Mouse (Mus musculus) kidney, adult 11 months (tissue): ENCODE measurements around the gene Fbll1.
"Not testable (repeated sequence)": the region's sequence is repeated elsewhere in the genome, so short reads cannot be mapped to it uniquely, and the experiment has no call there.

Source experiments
- DNase-seq: peaks from one replicate; pipeline ENCODE4 v3.0.0; 2022

Gene Fbll1

GRCm38 (mm10) chr11:35798874-35799273, at the start of gene Fbll1:
Fbll1 (minus strand) TSS chr11:35798884.
- DNase-seq: no peak

- no peak for DNase-seq
Observed at GRCm38 (mm10) chr11:35844299-35844698, 45.6 kb upstream of the Fbll1 start.

- not testable (repeated sequence) for DNase-seq
Observed at GRCm38 (mm10) chr11:35842560-35842959, 43.9 kb upstream of the Fbll1 start.

DNA sequence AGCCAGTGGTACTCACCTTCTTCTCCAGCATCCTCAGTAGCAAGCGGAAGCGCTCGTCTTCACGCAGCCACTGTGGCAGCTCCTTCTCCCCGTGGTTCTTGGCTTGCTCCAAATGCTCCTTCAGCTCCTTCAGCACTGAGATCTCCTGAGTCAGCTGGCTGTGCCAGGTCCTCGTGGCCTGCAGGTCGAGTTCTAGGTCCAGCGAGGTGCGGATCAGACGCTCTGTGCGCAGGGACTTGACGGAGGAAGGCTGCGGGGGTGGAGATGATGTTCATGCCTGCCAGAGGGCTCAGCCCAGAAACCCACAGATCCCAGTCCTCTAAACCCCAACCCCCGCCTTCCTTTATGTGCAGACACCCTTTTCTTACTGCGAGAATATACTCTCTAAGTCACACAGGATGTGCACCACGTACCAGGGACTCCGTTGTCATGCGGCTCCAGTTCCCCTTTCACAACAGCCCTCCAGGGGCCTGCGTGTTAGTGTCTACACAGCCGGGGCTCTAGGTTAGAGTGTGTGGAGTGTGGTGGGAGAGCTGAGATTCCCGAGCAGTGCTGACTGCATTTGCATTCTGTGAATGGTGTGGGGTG, 43.1 kb upstream of the Fbll1 start:
- DNase-seq: no peak

DNA sequence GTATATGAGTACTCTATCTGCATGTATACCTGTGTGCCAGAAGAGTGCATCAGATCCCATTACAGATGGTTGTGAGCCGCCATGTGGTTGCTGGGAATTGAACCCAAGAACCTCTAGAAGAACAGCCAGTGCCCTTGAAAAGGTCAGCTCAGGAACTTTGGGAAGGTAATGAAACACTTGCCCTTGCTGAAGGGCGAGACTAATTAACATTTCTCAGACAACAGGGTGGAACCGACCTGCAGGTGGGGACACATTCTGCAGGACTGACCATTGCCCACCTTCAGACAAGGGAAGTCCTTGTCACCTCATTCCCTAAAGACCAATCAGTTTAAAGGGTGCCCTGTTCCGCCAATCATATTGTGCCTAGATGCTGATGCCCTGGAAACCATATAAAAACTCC, 42.1 kb upstream of the Fbll1 start:
- DNase-seq: not testable (repeated sequence)

DNA sequence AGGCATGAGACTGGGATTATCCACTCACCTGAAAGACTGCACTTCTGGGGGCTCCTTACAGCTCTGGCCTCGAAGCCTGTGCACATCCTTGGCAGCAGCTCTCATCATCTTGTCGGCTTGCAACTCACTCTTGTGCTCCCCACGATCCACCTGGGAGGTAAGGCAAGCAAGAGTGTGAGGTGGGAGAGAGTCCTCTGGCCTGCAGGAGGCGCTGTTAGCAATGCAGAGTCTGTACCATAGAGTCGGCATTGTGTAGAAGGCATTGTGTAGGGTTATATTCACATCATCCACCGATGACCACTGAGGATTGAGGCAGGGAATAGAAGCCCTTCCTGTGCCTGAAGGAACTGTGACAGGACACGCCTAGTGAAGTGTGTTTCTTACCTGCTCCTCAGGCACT, 41.6 kb upstream of the Fbll1 start:
- no peak for DNase-seq

GRCm38 (mm10) chr11:35838345-35839338, 40.0 kb upstream of the Fbll1 start:
- DNase-seq: peak; percentile 82

GRCm38 (mm10) chr11:35837156-35838126, 38.8 kb upstream of the Fbll1 start:
- no peak for DNase-seq

- peak; percentile 90 for DNase-seq
Observed at GRCm38 (mm10) chr11:35834022-35834760, 35.5 kb upstream of the Fbll1 start, which contains the start of gene Rars. Rars (minus strand) TSS chr11:35834506.

DNA sequence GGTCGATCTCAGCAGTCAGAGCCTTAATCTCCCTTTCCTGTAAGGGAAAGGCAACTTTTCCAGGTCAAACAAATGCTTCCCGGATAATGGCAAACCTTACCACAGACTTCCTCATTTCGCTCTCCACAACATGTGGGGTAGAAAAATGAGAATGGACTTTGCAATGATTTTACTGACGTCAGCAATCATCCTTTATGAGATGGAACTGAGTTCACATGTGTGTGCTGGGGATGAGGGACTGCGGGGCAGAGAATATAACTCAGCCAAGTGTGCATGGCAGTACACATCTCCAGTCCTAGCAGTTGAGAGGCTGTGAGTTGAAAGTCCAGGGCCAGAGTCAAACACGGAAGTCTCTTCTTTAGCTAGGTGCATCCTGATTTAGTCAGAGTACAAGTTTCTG, 34.6 kb upstream of the Fbll1 start:
- DNase-seq: no peak

DNA sequence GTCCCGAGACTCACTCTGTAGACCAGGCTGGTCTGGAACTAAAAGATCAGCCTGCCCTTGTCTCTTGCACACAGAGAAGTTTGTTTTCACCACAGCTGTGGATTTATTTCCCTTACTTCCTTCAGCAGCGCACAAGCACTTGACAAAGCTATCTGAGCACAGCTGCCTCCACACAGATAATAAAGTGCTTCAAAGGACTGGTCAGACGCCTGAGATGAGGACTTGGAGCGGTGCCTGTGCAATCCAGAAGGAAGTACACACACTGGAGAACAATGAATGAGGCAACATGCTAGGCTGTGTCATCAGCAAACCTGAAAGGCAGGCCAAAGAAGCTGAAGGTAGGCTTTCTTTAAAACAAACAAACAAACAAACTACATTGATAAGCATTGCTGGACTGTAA, 33.5 kb upstream of the Fbll1 start:
- no peak for DNase-seq

- no peak for DNase-seq
Observed at GRCm38 (mm10) chr11:35827714-35828113, 29.0 kb upstream of the Fbll1 start.

- DNase-seq: no peak
Observed at GRCm38 (mm10) chr11:35816316-35816715, 17.6 kb upstream of the Fbll1 start.

GRCm38 (mm10) chr11:35811458-35811857, 12.8 kb upstream of the Fbll1 start:
- no peak for DNase-seq

DNA sequence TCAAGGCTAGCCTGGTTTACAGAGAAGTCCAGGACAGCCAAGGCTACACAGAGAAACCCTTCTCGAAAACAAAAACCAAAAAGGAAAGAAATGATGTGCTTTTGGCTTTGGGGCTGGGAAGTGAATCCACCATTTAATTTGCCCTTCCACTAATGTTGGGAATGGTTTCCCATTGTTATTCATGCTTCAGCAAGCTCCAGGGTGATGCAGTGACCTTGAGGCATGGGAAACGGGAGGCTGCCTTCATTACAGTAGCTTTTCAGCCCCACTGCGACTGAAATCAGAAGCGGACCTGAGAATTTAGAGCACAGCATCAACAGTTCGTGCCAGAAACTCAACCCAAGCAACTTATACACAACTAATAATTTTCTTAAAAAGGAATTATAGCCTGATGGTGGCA, 2.6 kb upstream of the Fbll1 start:
- no peak for DNase-seq

GRCm38 (mm10) chr11:35798495-35798820, 226 bp downstream of the Fbll1 start:
- no peak for DNase-seq

DNA sequence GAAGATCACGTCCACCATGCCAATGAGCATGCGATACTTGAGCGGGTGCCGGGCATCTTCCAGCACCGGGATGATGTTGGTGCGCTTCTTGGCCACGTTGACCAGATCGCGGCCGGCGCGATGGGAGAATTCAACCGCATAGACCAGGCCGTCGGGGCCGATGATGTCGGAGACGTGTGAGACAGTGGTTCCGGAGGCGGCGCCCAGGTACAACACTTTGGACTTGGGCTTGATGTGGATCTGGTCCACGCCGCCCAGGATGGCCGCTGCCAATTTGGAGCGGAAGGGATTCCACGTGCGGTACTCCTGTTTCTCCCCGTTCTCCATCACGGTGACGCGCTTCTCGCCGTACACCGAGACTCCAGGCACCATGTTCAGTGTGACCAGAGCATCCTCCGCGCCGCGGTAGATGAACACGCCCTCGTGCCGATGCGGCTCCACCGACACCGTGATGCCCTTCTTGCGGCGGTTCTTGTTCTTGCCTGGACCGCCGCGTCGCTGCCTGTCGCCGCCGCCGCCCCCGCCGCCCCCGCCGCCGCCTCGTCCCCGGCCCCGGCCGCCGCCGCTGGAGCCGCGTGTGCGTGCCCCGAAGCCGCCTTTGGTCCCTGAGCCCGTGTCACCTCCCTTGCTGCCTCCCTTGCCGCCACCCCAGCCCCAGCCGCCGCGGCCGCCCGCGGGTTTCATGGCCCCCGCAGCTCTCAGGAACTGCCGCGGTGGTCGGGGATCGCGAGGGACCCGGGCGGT, 761 bp downstream of the Fbll1 start:
- DNase-seq: no peak

DNA sequence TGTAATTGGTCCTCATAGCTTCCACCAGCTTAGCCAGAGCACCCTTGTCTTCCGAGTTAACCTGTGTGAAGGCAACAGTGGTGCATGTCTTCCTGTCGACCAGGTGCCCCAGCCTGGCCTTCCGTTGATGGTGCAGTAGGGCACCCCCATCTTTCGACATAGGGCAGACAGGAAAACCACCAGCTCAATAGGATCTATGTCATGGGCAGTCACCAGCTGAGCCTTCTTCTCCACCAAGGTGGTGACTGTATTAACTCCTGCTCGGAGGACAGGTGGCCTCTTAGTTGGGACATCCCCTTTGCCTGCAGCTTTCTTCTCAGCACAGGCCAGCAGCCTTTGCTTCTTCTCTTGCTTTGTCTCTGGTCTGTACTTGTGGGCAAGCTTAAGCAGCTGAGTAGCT, 5.9 kb downstream of the Fbll1 start:
- DNase-seq: not testable (repeated sequence)

DNA sequence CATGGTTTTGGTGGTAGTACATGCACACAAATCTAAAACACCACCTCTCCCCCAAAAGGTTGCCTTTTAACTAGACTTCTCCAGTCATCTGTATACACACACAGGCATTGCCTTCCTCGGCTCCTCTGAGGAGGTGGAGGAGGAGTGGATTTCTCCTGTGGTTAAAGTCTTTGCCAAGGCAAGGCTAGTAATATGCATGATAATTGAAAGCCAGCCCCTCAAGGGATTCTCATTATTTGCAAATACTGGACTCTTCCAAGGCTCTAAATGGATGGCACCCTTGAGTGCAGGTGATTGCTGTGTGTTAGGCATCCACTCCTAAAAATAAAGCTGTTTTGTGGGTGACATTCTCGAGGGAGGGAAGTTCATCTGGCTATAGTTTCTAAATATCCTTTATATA, 10.2 kb downstream of the Fbll1 start:
- no peak for DNase-seq

DNA sequence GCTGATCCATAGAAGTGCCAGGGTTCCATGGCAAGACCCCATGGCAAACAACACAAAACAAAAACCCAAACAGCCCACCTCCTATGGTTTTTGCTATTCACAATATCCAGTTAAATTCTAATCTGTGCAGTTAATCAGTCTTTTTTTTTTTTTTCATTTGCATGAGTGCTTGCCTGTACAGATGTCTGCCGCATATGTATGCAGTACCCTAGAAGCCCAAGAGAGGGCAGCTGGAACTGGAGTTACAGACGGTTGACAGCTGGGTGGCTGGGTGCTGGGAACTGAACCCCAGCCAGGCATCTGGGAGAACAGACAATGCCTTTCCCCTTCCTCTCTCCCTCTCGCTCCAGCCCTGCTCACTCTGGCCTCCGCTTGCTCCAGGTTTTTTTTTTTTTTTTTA, 14.1 kb downstream of the Fbll1 start:
- no peak for DNase-seq

DNA sequence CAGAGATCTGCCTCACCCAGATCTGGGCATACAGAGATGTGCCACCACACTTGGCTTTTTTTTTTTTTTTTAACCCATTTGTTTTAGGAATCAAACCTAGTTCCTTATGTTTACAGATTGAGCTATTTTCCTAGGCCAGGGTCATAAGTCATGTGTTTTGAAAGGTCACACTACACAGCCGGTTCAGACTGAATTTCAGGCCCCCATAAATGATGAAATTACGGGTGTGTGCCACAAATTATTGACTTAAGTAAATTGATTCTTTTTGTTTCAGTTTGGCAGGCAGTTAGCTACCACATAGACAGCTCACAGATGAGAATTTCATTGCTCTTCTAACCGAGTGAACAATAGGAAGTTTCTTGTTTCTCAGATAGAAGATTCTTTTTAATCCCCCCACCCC, 14.7 kb downstream of the Fbll1 start:
- DNase-seq: no peak

GRCm38 (mm10) chr11:35783038-35783437, 15.6 kb downstream of the Fbll1 start:
- peak; percentile 47 for DNase-seq
